Mouse (Mus musculus) ES-Bruce4 (cell line): Measurements from ENCODE around the gene Usp3. TPM values are rescaled to one million over a fixed set of nuclear protein-coding genes. Genes with fewer than 3 reads are reported as not detected.
A peak's percentile ranks its signal among the peaks of the same experiment; 100 is the strongest.

Source experiments
- H3K27ac ChIP-seq: 2 replicates; pipeline ENCODE4 v1.5.1; 2012; ENCODE audit warnings: low read length, inconsistent platforms; ENCODE audit not compliant: insufficient read depth
- H3K27me3 ChIP-seq: 2 replicates; pipeline ENCODE4 v1.6.1; 2012; ENCODE audit warnings: mild to moderate bottlenecking, low read length, inconsistent platforms; ENCODE audit not compliant: control insufficient read depth, poor library complexity, insufficient read depth, severe bottlenecking
- H3K36me3 ChIP-seq: 2 replicates; pipeline ENCODE4 v1.6.1; 2012; ENCODE audit warnings: inconsistent platforms, mild to moderate bottlenecking, low read length, moderate library complexity; ENCODE audit not compliant: control insufficient read depth, poor library complexity, insufficient read depth, severe bottlenecking
- H3K4me1 ChIP-seq: one replicate; pipeline ENCODE4 v1.8.1; 2011; ENCODE audit warnings: low read length; ENCODE audit not compliant: control insufficient read depth, insufficient read depth
- H3K4me3 ChIP-seq: 2 replicates; pipeline ENCODE4 v1.5.1; 2011; ENCODE audit warnings: low read depth, mild to moderate bottlenecking, low read length
- H3K9ac ChIP-seq: 2 replicates; pipeline ENCODE4 v1.6.1; 2012; ENCODE audit warnings: low read depth, mild to moderate bottlenecking, inconsistent platforms; ENCODE audit not compliant: poor library complexity, severe bottlenecking
- H3K9me3 ChIP-seq: replicated peaks from 2 replicates; pipeline ENCODE4 v1.6.1; 2012; ENCODE audit warnings: mild to moderate bottlenecking, low read length, inconsistent platforms; ENCODE audit not compliant: control insufficient read depth, poor library complexity, insufficient read depth, severe bottlenecking
- CTCF ChIP-seq: IDR thresholded peaks from one replicate; pipeline ENCODE4 v1.8.1; 2011; ENCODE audit warnings: low read depth, low read length
- EP300 ChIP-seq: IDR thresholded peaks from 2 replicates; pipeline ENCODE4 v1.6.1; 2011; ENCODE audit warnings: low read depth, low read length; ENCODE audit not compliant: insufficient read depth
- POLR2A ChIP-seq: IDR thresholded peaks from one replicate; pipeline ENCODE4 v1.8.1; 2011; ENCODE audit warnings: low read length; ENCODE audit not compliant: insufficient read depth
- polyA plus RNA-seq: library from polyadenylated mRNA; stranded (reverse); fragments of >200 nt; gene quantifications from 2 replicates; pipeline ENCODE4 v1.2.4, GENCODE M21; 2011; ENCODE audit warnings: low read depth; ENCODE audit not compliant: missing spikeins, insufficient read depth, insufficient read length

The Usp3 gene
- polyA plus RNA-seq, 1 experiment, result 51.5 TPM

DNA sequence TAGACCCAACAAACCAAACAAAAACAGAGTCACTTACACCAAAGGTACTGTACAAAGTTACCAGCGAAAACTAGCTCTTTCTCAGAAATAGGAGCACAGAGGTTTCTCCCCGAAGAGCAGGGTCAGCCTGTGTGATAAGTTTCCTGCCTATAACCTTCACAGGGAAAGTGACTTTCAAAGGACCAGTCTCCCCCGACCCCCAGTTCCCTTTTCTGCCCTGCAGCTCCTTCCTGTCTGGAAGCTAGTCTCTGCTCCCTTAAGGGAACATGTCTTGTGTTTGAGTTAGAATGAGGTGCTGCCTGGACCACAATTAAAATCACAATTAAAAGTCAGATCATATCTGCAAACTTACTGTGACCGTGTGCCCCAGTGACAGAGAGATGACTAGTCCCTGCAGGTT, 23.9 kb upstream of the Usp3 start:
- Histone ChIP-seq H3K4me3 (no peak overlapping the region), H3K27me3 (no peaks in the 10 kb centered on the region), H3K9ac (no peak overlapping the region), H3K9me3 (no peaks in the 10 kb centered on the region), H3K36me3 (no peaks in the 10 kb centered on the region), H3K27ac (no peak overlapping the region), H3K4me1 (no peaks in the 10 kb centered on the region)
- TF ChIP-seq CTCF (no peak), EP300 (no peak), POLR2A (no peak)

DNA sequence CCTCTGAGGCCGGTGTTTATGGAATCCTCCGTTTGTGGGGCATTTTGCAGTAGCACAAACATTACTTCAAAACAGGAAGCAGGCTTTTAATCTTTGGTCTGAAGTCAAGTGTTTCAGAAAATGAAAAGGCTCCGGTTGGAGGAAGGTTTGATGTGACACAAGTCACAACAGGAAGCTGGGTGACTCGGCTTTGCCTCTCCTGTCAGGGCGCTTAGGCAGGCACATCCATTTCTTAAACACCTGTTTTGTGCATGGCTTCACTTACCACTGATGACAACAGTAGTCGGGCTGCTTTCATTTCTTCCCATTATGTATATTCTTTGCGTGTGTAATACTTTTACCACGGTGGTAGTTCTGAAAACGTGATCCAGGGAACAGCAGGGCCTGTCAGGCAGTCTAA, 22.2 kb upstream of the Usp3 start:
- TF ChIP-seq POLR2A, result no peak
- TF ChIP-seq CTCF, result no peak
- TF ChIP-seq EP300, result no peak
- no peaks in the 10 kb centered on the region for H3K9me3 ChIP-seq
- H3K9ac ChIP-seq, result no peak overlapping the region
- H3K4me1 ChIP-seq, result no peaks in the 10 kb centered on the region
- no peaks in the 10 kb centered on the region for H3K36me3 ChIP-seq
- H3K27ac ChIP-seq, result no peak overlapping the region
- no peaks in the 10 kb centered on the region for H3K27me3 ChIP-seq
- no peak overlapping the region for H3K4me3 ChIP-seq

- Histone ChIP-seq H3K9ac (no peak overlapping the region), H3K4me3 (no peak overlapping the region), H3K27me3 (no peaks in the 10 kb centered on the region), H3K27ac (no peak overlapping the region), H3K9me3 (no peaks in the 10 kb centered on the region), H3K4me1 (no peaks in the 10 kb centered on the region), H3K36me3 (no peaks in the 10 kb centered on the region)
- TF ChIP-seq EP300 (no peak), POLR2A (no peak), CTCF (no peak)
Measured at GRCm38 (mm10) chr9:66614547-66614946, 21.6 kb upstream of the Usp3 start.

- Histone ChIP-seq H3K4me1 (no peaks in the 10 kb centered on the region), H3K9ac (no peak overlapping the region), H3K9me3 (no peaks in the 10 kb centered on the region), H3K36me3 (no peaks in the 10 kb centered on the region), H3K27ac (no peak overlapping the region), H3K4me3 (no peak overlapping the region), H3K27me3 (no peaks in the 10 kb centered on the region)
- TF ChIP-seq CTCF, result no peak
- no peak for TF ChIP-seq EP300
- no peak for TF ChIP-seq POLR2A
Measured at GRCm38 (mm10) chr9:66613667-66614066, 20.7 kb upstream of the Usp3 start.

- Histone ChIP-seq H3K9ac (no peak overlapping the region), H3K27ac (no peak overlapping the region), H3K4me1 (no peaks in the 10 kb centered on the region), H3K36me3 (no peaks in the 10 kb centered on the region), H3K27me3 (no peaks in the 10 kb centered on the region; the same call in 1 of the 2 replicates), H3K4me3 (no peak overlapping the region), H3K9me3 (no peaks in the 10 kb centered on the region)
- TF ChIP-seq POLR2A, result no peak
- TF ChIP-seq CTCF, result peak; percentile 82
Measured at GRCm38 (mm10) chr9:66611478-66612093, 18.6 kb upstream of the Usp3 start.

GRCm38 (mm10) chr9:66608817-66609345, 15.9 kb upstream of the Usp3 start:
- Histone ChIP-seq H3K9me3 (no peaks in the 10 kb centered on the region), H3K36me3 (no peaks in the 10 kb centered on the region), H3K9ac (no peak overlapping the region), H3K27me3 (no peaks in the 10 kb centered on the region; the same call in 1 of the 2 replicates), H3K4me3 (no peak overlapping the region), H3K4me1 (no peaks in the 10 kb centered on the region), H3K27ac (no peak overlapping the region)
- TF ChIP-seq CTCF (no peak), EP300 (no peak), POLR2A (no peak)
